Mouse (Mus musculus) ES-Bruce4 (cell line): ENCODE data around the gene Arhgap15. TPM values are rescaled to one million over a fixed set of nuclear protein-coding genes. Genes with fewer than 3 reads are reported as not detected.

ENCODE experiments used
- H3K27ac ChIP-seq: 2 replicates; pipeline ENCODE4 v1.5.1; 2012; ENCODE audit warnings: low read length, inconsistent platforms; ENCODE audit not compliant: insufficient read depth
- H3K27me3 ChIP-seq: 2 replicates; pipeline ENCODE4 v1.6.1; 2012; ENCODE audit warnings: mild to moderate bottlenecking, low read length, inconsistent platforms; ENCODE audit not compliant: control insufficient read depth, poor library complexity, insufficient read depth, severe bottlenecking
- H3K36me3 ChIP-seq: 2 replicates; pipeline ENCODE4 v1.6.1; 2012; ENCODE audit warnings: inconsistent platforms, mild to moderate bottlenecking, low read length, moderate library complexity; ENCODE audit not compliant: control insufficient read depth, poor library complexity, insufficient read depth, severe bottlenecking
- H3K4me1 ChIP-seq: one replicate; pipeline ENCODE4 v1.8.1; 2011; ENCODE audit warnings: low read length; ENCODE audit not compliant: control insufficient read depth, insufficient read depth
- H3K4me3 ChIP-seq: 2 replicates; pipeline ENCODE4 v1.5.1; 2011; ENCODE audit warnings: low read depth, mild to moderate bottlenecking, low read length
- H3K9ac ChIP-seq: 2 replicates; pipeline ENCODE4 v1.6.1; 2012; ENCODE audit warnings: low read depth, mild to moderate bottlenecking, inconsistent platforms; ENCODE audit not compliant: poor library complexity, severe bottlenecking
- H3K9me3 ChIP-seq: replicated peaks from 2 replicates; pipeline ENCODE4 v1.6.1; 2012; ENCODE audit warnings: mild to moderate bottlenecking, low read length, inconsistent platforms; ENCODE audit not compliant: control insufficient read depth, poor library complexity, insufficient read depth, severe bottlenecking
- CTCF ChIP-seq: IDR thresholded peaks from one replicate; pipeline ENCODE4 v1.8.1; 2011; ENCODE audit warnings: low read depth, low read length
- EP300 ChIP-seq: IDR thresholded peaks from 2 replicates; pipeline ENCODE4 v1.6.1; 2011; ENCODE audit warnings: low read depth, low read length; ENCODE audit not compliant: insufficient read depth
- POLR2A ChIP-seq: IDR thresholded peaks from one replicate; pipeline ENCODE4 v1.8.1; 2011; ENCODE audit warnings: low read length; ENCODE audit not compliant: insufficient read depth
- polyA plus RNA-seq: library from polyadenylated mRNA; stranded (reverse); fragments of >200 nt; gene quantifications from 2 replicates; pipeline ENCODE4 v1.2.4, GENCODE M21; 2011; ENCODE audit warnings: low read depth; ENCODE audit not compliant: missing spikeins, insufficient read depth, insufficient read length

Gene Arhgap15
- polyA plus RNA-seq, 1 experiment, result not detected

DNA sequence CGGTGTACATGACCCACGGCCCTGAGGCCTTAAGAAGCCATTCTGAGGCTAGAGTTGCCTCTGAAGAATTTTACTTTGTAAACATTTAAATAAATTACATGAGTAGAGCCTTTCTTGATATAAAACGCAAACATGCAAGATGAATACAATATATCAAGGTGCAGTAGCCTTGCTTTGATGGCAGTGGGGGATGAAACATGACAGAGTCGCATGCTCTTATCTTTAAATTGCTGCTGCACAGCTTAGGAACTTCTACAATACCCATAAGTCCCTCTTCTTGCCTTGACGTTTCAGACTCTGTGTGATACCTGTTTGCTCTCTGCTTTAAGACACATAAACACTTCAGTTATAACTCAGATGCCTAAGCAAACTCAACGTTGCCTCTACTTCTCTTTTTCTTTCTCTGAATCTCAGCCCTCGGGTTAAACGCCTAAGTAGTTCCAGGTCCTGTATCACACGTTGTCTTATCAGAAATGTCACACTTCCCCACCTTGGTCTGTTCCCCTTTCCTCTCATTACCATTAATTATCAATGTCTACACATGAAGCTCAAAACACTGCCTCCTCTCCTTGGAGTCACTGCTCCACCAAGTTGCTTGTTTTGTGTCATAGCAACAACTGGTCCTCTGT lies 9.3 kb upstream of the Arhgap15 start:
- Histone ChIP-seq H3K4me3 (no peak overlapping the region), H3K9ac (no peak overlapping the region), H3K27me3 (no peaks in the 10 kb centered on the region; the same call in 1 of the 2 replicates), H3K36me3 (no peaks in the 10 kb centered on the region), H3K9me3 (0 out of 2 replicates have a peak, but pooled peaks cover 3% of the 10 kb centered on the region), H3K4me1 (no peaks in the 10 kb centered on the region), H3K27ac (no peak overlapping the region)
- no peak for TF ChIP-seq CTCF
- no peak for TF ChIP-seq EP300
- TF ChIP-seq POLR2A, result no peak

DNA sequence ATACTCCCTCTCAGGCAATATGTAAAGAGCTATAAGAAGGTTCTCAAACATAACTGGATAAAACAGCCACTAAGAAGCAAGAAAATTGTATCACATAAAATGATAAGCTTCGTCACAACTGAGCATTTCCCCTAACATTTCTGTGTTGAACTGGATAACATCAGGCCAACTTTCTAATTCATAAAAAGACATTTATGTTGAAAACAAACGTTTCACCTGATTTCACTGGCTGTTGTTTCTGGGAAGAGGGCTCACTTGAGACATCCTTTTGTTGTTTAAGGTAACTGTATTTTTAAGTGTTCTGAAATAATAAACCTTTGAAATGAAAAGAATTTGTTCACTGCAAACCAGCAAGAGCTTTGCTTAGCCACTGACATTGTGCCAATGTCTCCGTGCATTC lies 697 bp downstream of the Arhgap15 start:
- H3K4me3 ChIP-seq, result no peak overlapping the region
- H3K9me3 ChIP-seq, result no peaks in the 10 kb centered on the region
- H3K4me1 ChIP-seq, result no peaks in the 10 kb centered on the region
- H3K36me3 ChIP-seq, result no peaks in the 10 kb centered on the region
- H3K27me3 ChIP-seq, result no peaks in the 10 kb centered on the region
- TF ChIP-seq POLR2A, result no peak
- TF ChIP-seq CTCF, result no peak
- TF ChIP-seq EP300, result no peak
- no peak overlapping the region for H3K9ac ChIP-seq
- H3K27ac ChIP-seq, result no peak overlapping the region

DNA sequence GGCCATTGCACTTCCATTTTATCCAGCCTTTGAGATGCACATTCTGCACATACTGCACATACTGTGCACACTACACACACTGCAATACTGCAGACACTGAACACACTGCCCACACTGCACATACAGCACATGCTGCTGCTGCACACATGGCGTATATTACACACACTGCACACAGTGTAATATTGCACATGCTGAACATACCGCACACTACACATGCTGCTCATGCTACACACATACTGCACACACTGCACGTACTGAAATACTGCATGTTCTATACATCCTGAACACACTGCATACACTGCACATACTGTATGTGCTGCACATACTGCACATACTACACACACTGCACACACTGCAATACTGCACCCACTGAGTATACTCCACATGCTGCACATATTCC lies 7.3 kb downstream of the Arhgap15 start:
- no peak overlapping the region for H3K9ac ChIP-seq
- no peaks in the 10 kb centered on the region for H3K4me1 ChIP-seq
- no peaks in the 10 kb centered on the region for H3K36me3 ChIP-seq
- no peaks in the 10 kb centered on the region for H3K9me3 ChIP-seq
- no peak overlapping the region for H3K4me3 ChIP-seq
- TF ChIP-seq CTCF (no peak), POLR2A (no peak), EP300 (no peak)
- no peaks in the 10 kb centered on the region for H3K27me3 ChIP-seq
- H3K27ac ChIP-seq, result no peak overlapping the region

DNA sequence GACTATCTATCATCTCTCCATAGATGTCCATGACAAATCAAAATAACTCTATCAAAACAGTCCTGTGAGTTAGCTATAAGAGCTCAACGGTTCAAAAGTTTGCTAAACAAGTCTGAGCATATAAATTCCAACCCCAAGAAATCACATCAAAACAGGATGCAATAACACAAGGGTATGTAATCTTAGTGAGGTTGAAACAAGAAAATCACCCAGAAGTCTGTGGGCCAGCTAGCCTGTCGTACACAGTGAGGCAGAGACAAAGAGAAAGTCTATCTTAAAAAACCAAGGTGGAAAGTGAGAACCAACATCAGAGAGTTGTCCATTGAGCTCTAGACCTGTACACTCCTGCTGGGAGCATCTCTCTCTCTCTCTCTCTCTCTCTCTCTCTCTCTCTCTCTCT lies 8.0 kb downstream of the Arhgap15 start:
- TF ChIP-seq EP300, result no peak
- no peak for TF ChIP-seq CTCF
- TF ChIP-seq POLR2A, result no peak
- Histone ChIP-seq H3K4me1 (no peaks in the 10 kb centered on the region), H3K27ac (no peak overlapping the region), H3K9me3 (no peaks in the 10 kb centered on the region), H3K4me3 (no peak overlapping the region), H3K9ac (no peak overlapping the region), H3K27me3 (no peaks in the 10 kb centered on the region), H3K36me3 (no peaks in the 10 kb centered on the region)

DNA sequence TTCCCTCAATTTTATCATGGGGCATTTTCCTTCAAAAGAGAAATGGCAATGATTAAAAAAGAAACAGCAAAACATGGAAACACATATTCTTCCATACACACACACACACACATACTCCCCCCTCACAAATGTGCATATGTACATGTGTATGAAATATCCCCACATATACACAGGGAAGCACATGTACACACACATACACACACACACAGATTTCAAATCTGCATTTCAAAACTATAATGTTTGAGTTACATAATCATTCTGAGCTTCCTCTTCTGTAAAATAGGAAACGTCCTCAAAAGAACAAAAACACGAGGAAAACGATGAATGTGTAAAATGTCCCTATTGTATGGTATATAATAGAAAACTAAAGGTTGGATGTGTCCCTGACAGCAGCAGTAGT lies 13.1 kb downstream of the Arhgap15 start:
- Histone ChIP-seq H3K27ac (no peak overlapping the region), H3K9me3 (no peaks in the 10 kb centered on the region), H3K4me1 (no peaks in the 10 kb centered on the region), H3K36me3 (no peaks in the 10 kb centered on the region), H3K27me3 (no peaks in the 10 kb centered on the region), H3K9ac (no peak overlapping the region), H3K4me3 (no peak overlapping the region)
- TF ChIP-seq EP300 (no peak), CTCF (no peak), POLR2A (no peak)

DNA sequence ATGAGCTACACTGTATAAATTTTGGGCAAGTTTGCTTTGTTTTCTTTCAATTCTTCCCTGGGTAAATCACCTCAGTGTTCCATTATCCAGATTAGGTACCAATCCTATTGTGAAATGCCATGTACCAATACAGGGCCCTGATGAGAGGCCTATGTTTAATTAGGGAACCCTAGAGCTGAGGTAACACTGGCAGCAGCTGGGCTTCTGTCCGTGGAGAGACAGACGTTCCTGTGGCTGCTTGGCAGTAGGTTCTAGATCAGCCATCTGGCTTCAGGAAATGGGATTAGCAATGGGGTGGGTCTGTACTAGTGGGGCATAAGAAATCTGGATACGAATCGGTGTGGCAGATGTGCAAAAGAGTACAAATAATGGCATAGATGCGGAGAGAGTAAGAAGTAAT lies 14.7 kb downstream of the Arhgap15 start:
- Histone ChIP-seq H3K36me3 (no peaks in the 10 kb centered on the region), H3K9me3 (no peaks in the 10 kb centered on the region), H3K27me3 (no peaks in the 10 kb centered on the region), H3K4me1 (no peaks in the 10 kb centered on the region), H3K4me3 (no peak overlapping the region), H3K9ac (no peak overlapping the region), H3K27ac (no peak overlapping the region)
- no peak for TF ChIP-seq POLR2A
- TF ChIP-seq CTCF, result no peak
- no peak for TF ChIP-seq EP300
